Mouse (Mus musculus) forebrain, embryonic 13.5 days (tissue): ENCODE results near the gene Tmem234. TPM values are rescaled to one million over a fixed set of nuclear protein-coding genes. Genes with fewer than 3 reads are reported as not detected.

Experiments used
- ATAC-seq: fragments of 200-750 bp; cut with Nextera tagmentation; 2 replicates; pipeline ENCODE4 v1.8.0; 2017
- H3K27ac ChIP-seq: fragments of 300-500 bp; sonication (generic); 2 replicates; pipeline ENCODE4 v1.5.1; 2015; ENCODE audit warnings: inconsistent platforms, mild to moderate bottlenecking, moderate library complexity
- H3K27me3 ChIP-seq: fragments of 300-500 bp; sonication (generic); 2 replicates; pipeline ENCODE4 v1.6.1; 2015; ENCODE audit warnings: mild to moderate bottlenecking, inconsistent platforms
- H3K36me3 ChIP-seq: fragments of 300-500 bp; sonication (generic); 2 replicates; pipeline ENCODE4 v1.6.1; 2015; ENCODE audit warnings: mild to moderate bottlenecking, inconsistent platforms; ENCODE audit not compliant: poor library complexity, severe bottlenecking
- H3K4me1 ChIP-seq: fragments of 300-500 bp; sonication (generic); 2 replicates; pipeline ENCODE4 v1.6.1; 2015; ENCODE audit warnings: inconsistent platforms
- H3K4me2 ChIP-seq: fragments of 300-500 bp; sonication (generic); 2 replicates; pipeline ENCODE4 v1.6.1; 2015; ENCODE audit warnings: inconsistent platforms, mild to moderate bottlenecking, moderate library complexity
- H3K4me3 ChIP-seq: fragments of 300-500 bp; sonication (generic); 2 replicates; pipeline ENCODE4 v1.5.1; 2015; ENCODE audit warnings: mild to moderate bottlenecking, inconsistent platforms
- H3K9ac ChIP-seq: fragments of 300-500 bp; sonication (generic); 2 replicates; pipeline ENCODE4 v1.6.1; 2015; ENCODE audit warnings: mild to moderate bottlenecking, inconsistent platforms
- H3K9me3 ChIP-seq: fragments of 300-500 bp; sonication (generic); replicated peaks from 2 replicates; pipeline ENCODE4 v1.6.1; 2016; ENCODE audit warnings: inconsistent platforms
- WGBS: fragments of 180-500 bp; shearing (Covaris S2); methylation state at CpG from one replicate; pipeline ENCODE4 v1.1.7; 2015; 5-methylcytosine and 5-hydroxymethylcytosine counted together
- polyA plus RNA-seq: library from polyadenylated mRNA; unstranded; fragments of >200 nt; fragmentation: Nextera tagmentation; extraction: Ambion mirVana; gene quantifications from 2 replicates; pipeline ENCODE4 v1.2.1, GENCODE M21; 2015

Tmem234 gene
- polyA plus RNA-seq, 1 experiment from 2014 or later = 186 TPM

DNA sequence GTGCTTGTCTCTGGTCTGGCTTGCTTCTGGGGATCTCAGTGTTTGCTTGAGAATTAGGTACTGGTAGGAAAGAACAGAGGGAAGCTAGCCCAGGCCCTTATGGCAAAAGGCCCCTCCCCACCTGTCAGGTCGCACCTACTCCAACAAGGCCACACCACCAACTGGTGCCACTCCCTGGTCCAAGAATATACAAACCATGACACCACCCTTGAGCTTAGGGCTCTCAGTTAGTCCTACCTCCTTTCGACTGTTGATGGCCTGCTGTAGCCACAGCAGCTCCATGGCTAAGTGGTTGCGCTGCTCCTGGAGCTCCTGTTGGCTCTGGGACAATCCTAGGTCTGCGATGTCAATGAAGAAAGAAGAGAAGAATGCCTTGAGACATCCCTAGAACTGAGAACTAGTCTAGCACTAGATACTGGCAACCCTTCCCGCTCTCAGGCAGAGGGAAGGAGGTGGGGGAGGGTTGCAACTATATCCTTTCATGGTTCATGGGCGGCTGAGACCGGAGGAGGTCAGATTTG is 16.7 kb downstream of the Tmem234 start:
- Histone ChIP-seq H3K36me3 (peaks cover 24% of the 10 kb centered on the region), H3K9me3 (no peaks in the 10 kb centered on the region), H3K4me2 (no peak overlapping the region), H3K4me1 (peaks cover 27% of the 10 kb centered on the region), H3K4me3 (no peak overlapping the region), H3K27me3 (no peaks in the 10 kb centered on the region), H3K27ac (no peak overlapping the region), H3K9ac (no peak overlapping the region; the same call in 1 of the 2 replicates)
- ATAC-seq = no peak
- WGBS = 97% methylated on average over 7 of the region's 7 CpGs

- Histone ChIP-seq H3K27me3 (no peaks in the 10 kb centered on the region), H3K4me3 (peak overlapping the region; percentile 64), H3K4me2 (peak overlapping the region; percentile 89), H3K36me3 (peaks cover 24% of the 10 kb centered on the region), H3K9me3 (no peaks in the 10 kb centered on the region), H3K4me1 (peaks cover 35% of the 10 kb centered on the region), H3K27ac (no peak overlapping the region), H3K9ac (peak overlapping the region; percentile 93)
- no peak for ATAC-seq
- WGBS = 93% methylated on average over 5 of the region's 5 CpGs
These were observed 17.6 kb downstream of the Tmem234 start for GRCm38 (mm10) chr4:129618031-129618430.

- peak within 1 kb of the TSS; percentile 89 for H3K4me2 ChIP-seq
- peak within 1 kb of the TSS; percentile 93 for H3K9ac ChIP-seq
- H3K36me3 ChIP-seq = peaks cover 24% of the 10 kb centered on the region
- H3K4me1 ChIP-seq = peaks cover 37% of the 10 kb centered on the region
- no peaks in the 10 kb centered on the region for H3K27me3 ChIP-seq
- H3K4me3 ChIP-seq = peak within 1 kb of the TSS; percentile 64
- peak within 1 kb of the TSS; percentile 85 for H3K27ac ChIP-seq
- ATAC-seq = peak; percentile 91
- 5% methylated on average over 44 of the region's 44 CpGs for WGBS
- no peaks in the 10 kb centered on the region for H3K9me3 ChIP-seq
These were observed 18.6 kb downstream of the Tmem234 start, which contains the start of gene Iqcc for GRCm38 (mm10) chr4:129618786-129619691. Iqcc (minus strand) TSS chr4:129619099.

- Histone ChIP-seq H3K27ac (no peak overlapping the region), H3K4me1 (peaks cover 50% of the 10 kb centered on the region), H3K4me3 (no peak overlapping the region), H3K36me3 (peaks cover 24% of the 10 kb centered on the region), H3K27me3 (no peaks in the 10 kb centered on the region), H3K9me3 (no peaks in the 10 kb centered on the region), H3K9ac (0 out of 2 replicates have a peak overlapping the region, but pooled peaks have one; percentile 6), H3K4me2 (no peak overlapping the region)
- ATAC-seq = no peak
- 93% methylated on average over 11 of the region's 11 CpGs for WGBS
These were observed 20.2 kb downstream of the Tmem234 start for GRCm38 (mm10) chr4:129620419-129621282.

GRCm38 (mm10) chr4:129621283-129621841 is 20.9 kb downstream of the Tmem234 start:
- Histone ChIP-seq H3K4me1 (peaks cover 56% of the 10 kb centered on the region), H3K27me3 (no peaks in the 10 kb centered on the region), H3K9me3 (no peaks in the 10 kb centered on the region), H3K27ac (no peak overlapping the region), H3K36me3 (peaks cover 25% of the 10 kb centered on the region), H3K4me3 (no peak overlapping the region), H3K9ac (0 out of 2 replicates have a peak overlapping the region, but pooled peaks have one; percentile 6), H3K4me2 (no peak overlapping the region)
- WGBS = 88% methylated on average over 8 of the region's 8 CpGs
- no peak for ATAC-seq

GRCm38 (mm10) chr4:129622120-129622802 is 21.8 kb downstream of the Tmem234 start:
- H3K9ac ChIP-seq = peak overlapping the region; percentile 83
- 76% methylated on average over 11 of the region's 11 CpGs for WGBS
- no peaks in the 10 kb centered on the region for H3K27me3 ChIP-seq
- peak overlapping the region; percentile 59 for H3K4me3 ChIP-seq
- ATAC-seq = no peak
- H3K9me3 ChIP-seq = no peaks in the 10 kb centered on the region
- H3K4me1 ChIP-seq = peaks cover 56% of the 10 kb centered on the region
- peak overlapping the region; percentile 82 for H3K4me2 ChIP-seq
- peaks cover 25% of the 10 kb centered on the region for H3K36me3 ChIP-seq
- peak overlapping the region; percentile 93; the same call in 1 of the 2 replicates for H3K27ac ChIP-seq

DNA sequence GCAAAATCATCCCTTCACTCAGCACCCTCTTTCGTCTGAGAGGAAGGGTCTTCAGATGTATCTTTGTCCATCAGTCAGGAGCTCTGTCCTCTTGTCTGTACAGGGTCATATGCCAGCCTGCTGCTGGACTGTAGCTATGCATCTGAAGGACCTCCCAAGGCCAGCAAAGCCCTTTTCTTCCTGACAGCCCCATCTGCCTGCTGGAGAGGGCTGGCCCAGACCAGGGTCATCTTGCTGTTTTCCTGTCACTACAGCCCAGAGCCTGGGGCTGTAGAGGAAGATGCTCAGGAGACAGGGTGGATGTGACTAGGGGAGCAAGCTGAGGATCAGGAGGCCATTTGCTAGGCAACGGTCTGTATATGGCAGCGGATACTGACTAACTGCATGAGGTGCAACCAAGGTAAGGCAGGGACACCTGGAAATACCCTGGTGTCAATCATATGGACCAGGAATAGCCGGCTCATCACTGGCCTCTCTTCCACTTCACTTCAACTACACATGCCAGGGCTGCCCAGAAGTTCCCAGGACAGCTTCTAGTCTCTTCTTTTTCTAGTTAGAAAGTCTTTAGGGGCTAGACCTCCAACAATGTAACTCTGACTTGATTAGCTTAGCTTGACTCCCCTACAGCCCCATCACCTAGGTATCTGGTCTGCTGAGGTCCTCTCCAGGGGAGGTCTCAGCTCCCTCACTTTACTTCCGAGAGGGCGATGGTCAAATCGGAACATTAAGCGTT is 22.5 kb downstream of the Tmem234 start:
- H3K9me3 ChIP-seq = no peaks in the 10 kb centered on the region
- H3K27ac ChIP-seq = peak overlapping the region; percentile 93
- WGBS = 23% methylated on average over 8 of the region's 8 CpGs
- H3K4me1 ChIP-seq = peaks cover 52% of the 10 kb centered on the region
- H3K36me3 ChIP-seq = peaks cover 32% of the 10 kb centered on the region
- peak overlapping the region; percentile 83 for H3K9ac ChIP-seq
- no peak for ATAC-seq
- H3K4me2 ChIP-seq = peak overlapping the region; percentile 82
- peak overlapping the region; percentile 59 for H3K4me3 ChIP-seq
- H3K27me3 ChIP-seq = no peaks in the 10 kb centered on the region

DNA sequence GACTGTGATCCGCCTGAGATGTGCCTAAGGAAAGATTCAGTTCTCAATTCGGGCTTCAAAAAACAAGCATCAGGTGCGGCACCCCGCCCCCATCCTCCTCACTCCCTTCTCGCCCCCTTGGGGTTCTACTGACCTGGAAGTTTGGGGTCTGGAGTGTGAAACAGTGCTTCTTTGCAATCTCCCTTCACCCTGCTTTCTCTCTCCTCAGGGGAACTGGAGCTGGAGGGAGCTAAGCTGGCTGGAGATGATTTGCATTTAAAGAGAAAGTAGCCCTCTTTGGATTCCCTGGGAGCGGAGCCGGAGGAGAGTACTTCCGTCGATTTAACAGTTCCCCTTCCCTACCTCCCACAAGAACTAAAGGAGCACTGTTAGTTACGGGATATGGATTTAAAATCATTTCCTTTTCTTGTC is 23.2 kb downstream of the Tmem234 start, which contains the start of gene Ccdc28b:
TSS of gene Ccdc28b (minus strand) at position 267 of the 411 bp plus-strand sequence.
- Histone ChIP-seq H3K36me3 (peaks cover 39% of the 10 kb centered on the region), H3K4me2 (peak within 1 kb of the TSS; percentile 82), H3K4me1 (peaks cover 45% of the 10 kb centered on the region), H3K4me3 (peak within 1 kb of the TSS; percentile 59), H3K9ac (peak within 1 kb of the TSS; percentile 83), H3K27me3 (no peaks in the 10 kb centered on the region), H3K9me3 (no peaks in the 10 kb centered on the region), H3K27ac (peak within 1 kb of the TSS; percentile 93)
- WGBS = under 1% methylated on average over 10 of the region's 10 CpGs
- ATAC-seq = peak; percentile 46

- Histone ChIP-seq H3K4me2 (peak overlapping the region; percentile 82), H3K9ac (peak overlapping the region; percentile 83), H3K4me1 (peaks cover 44% of the 10 kb centered on the region), H3K4me3 (peak overlapping the region; percentile 59), H3K36me3 (peaks cover 46% of the 10 kb centered on the region), H3K9me3 (no peaks in the 10 kb centered on the region), H3K27me3 (no peaks in the 10 kb centered on the region), H3K27ac (peak overlapping the region; percentile 93)
- WGBS = 1% methylated on average over 18 of the region's 18 CpGs
- ATAC-seq = peak; percentile 95
These were observed 24.0 kb downstream of the Tmem234 start for GRCm38 (mm10) chr4:129624281-129625028.

- ATAC-seq = 0 out of 2 replicates have a peak, but pooled peaks have one; percentile 1
- H3K27me3 ChIP-seq = no peaks in the 10 kb centered on the region
These were observed 24.5 kb downstream of the Tmem234 start for GRCm38 (mm10) chr4:129625029-129625370.

More at GRCm38 (mm10) chr4:129625029-129625370, 24.5 kb downstream of the Tmem234 start:
- WGBS = under 1% methylated on average over 6 of the region's 6 CpGs
- no peaks in the 10 kb centered on the region for H3K9me3 ChIP-seq
- H3K27ac ChIP-seq = peak overlapping the region; percentile 93
- peaks cover 44% of the 10 kb centered on the region for H3K4me1 ChIP-seq
- H3K4me2 ChIP-seq = peak overlapping the region; percentile 82
- peak overlapping the region; percentile 59 for H3K4me3 ChIP-seq
- H3K9ac ChIP-seq = peak overlapping the region; percentile 83
- H3K36me3 ChIP-seq = peaks cover 52% of the 10 kb centered on the region
